8 mouse cellular contexts compared by ENCODE assay signal in the genomic region with DNA sequence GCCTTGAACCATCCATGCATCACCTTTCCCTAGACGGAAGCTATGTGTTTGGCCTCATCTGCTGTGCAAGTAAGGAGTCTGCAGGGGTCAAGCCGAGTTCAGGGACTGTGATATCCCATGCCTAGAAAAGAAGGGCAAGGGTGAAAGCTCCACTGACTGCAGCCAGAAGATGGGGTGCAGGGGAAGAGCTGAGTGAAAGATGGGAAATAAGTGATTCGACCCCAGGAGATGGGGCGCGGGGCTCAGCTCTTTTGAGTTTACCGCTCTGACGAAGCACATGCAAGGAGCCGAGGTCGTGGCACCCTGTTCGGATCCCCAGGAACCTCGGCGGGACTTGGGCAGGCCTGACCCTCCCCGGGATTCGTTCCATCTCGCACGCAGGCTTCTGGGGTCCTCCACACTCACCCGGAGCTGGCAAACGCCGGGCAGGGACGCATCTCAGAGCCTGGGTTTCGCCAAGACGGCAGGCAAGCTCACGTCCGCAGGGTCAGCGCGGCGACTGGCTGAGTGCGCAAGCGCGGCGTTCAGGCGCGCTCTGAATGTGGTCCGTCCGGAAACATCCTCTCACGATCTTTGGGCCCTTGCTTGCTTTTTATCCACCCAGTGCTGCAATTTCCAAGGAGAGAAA. TPM values are rescaled to one million over a fixed set of nuclear protein-coding genes. Genes with fewer than 3 reads are reported as not detected.
DNase-seq lines count a peak whose midpoint lies in the region; ATAC-seq lines count a peak whose summit lies in the region.

TSS of gene Zfp770 (minus strand) at position 538 of the 628 bp plus-strand sequence.

- peak; percentile 58 to 67 for DNase-seq in CD8-positive naive resting alpha-beta T cell, adult 2 months (ENCODE audit: low read depth in 2 of 2, low spot score in 2 of 2)
- peak; percentile 64 for DNase-seq in c-Kit-positive CD71-negative TER-119-negative erythroid progenitor cells, embryonic 14.5 days (ENCODE audit: low read depth)
- DNase-seq in forebrain, embryonic 10.5 days (ENCODE audit: extremely low spot score, low spot score): peak; percentile 79
- DNase-seq in kidney, postnatal 14 days: peak; percentile 86
- peak; percentile 85 for DNase-seq in naive thymus-derived CD4-positive, alpha-beta T cell, adult 2 months (ENCODE audit: low read depth)
- peak; percentile 77 for DNase-seq in splenic B cell, adult 2 months (ENCODE audit: low read depth, low spot score)

- peaks cover 14% of the 10 kb centered on the region for H3K36me3 ChIP-seq in forebrain, embryonic 10.5 days (replicated peaks)
- peaks cover 11% of the 10 kb centered on the region; the same call in 1 of the 2 replicates for H3K36me3 ChIP-seq in heart, embryonic 15.5 days
- H3K36me3 ChIP-seq in liver, embryonic 12.5 days: peaks cover 14% of the 10 kb centered on the region
- H3K36me3 ChIP-seq in splenic B cell, adult 2 months (ENCODE audit: control insufficient read depth, insufficient read depth, low read length, poor library complexity, severe bottlenecking): no peaks in the 10 kb centered on the region

- peak within 1 kb of the TSS; percentile 84 for H3K4me3 ChIP-seq in forebrain, embryonic 10.5 days
- peak within 1 kb of the TSS; percentile 84 for H3K4me3 ChIP-seq in heart, embryonic 15.5 days
- peak within 1 kb of the TSS; percentile 72 for H3K4me3 ChIP-seq in liver, embryonic 12.5 days

- H3K9ac ChIP-seq in heart, embryonic 15.5 days: peak within 1 kb of the TSS; percentile 87
- peak within 1 kb of the TSS; percentile 78 for H3K9ac ChIP-seq in liver, embryonic 12.5 days

- WGBS in forebrain, embryonic 10.5 days: under 1% methylated on average over 36 of the region's 36 CpGs
- under 1% methylated on average over 36 of the region's 36 CpGs for WGBS in heart, embryonic 15.5 days
- under 1% methylated on average over 36 of the region's 36 CpGs for WGBS in liver, embryonic 12.5 days (ENCODE audit: insufficient replicate concordance)

- peak; percentile 74 for ATAC-seq in heart, embryonic 15.5 days (replicated peaks; ENCODE audit: insufficient number of reproducible peaks, insufficient read depth, low FRiP score, low read depth)
- peak; percentile 91 for ATAC-seq in liver, embryonic 12.5 days

- peak within 1 kb of the TSS; percentile 97 for H3K27ac ChIP-seq in forebrain, embryonic 10.5 days
- H3K27ac ChIP-seq in heart, embryonic 15.5 days: peak within 1 kb of the TSS; percentile 83
- H3K27ac ChIP-seq in liver, embryonic 12.5 days: peak within 1 kb of the TSS; percentile 75

- H3K4me2 ChIP-seq in heart, embryonic 15.5 days: peak within 1 kb of the TSS; percentile 79
- H3K4me2 ChIP-seq in liver, embryonic 12.5 days: peak within 1 kb of the TSS; percentile 75

- peaks cover 19% of the 10 kb centered on the region for H3K4me1 ChIP-seq in forebrain, embryonic 10.5 days
- peaks cover 10% of the 10 kb centered on the region for H3K4me1 ChIP-seq in heart, embryonic 15.5 days (replicated peaks)
- peaks cover 12% of the 10 kb centered on the region for H3K4me1 ChIP-seq in liver, embryonic 12.5 days

- H3K9me3 ChIP-seq in forebrain, embryonic 10.5 days: no peaks in the 10 kb centered on the region
- H3K9me3 ChIP-seq in heart, embryonic 15.5 days (replicated peaks): no peaks in the 10 kb centered on the region
- no peaks in the 10 kb centered on the region for H3K9me3 ChIP-seq in liver, embryonic 12.5 days (replicated peaks)

- H3K27me3 ChIP-seq in forebrain, embryonic 10.5 days (ENCODE audit: poor library complexity, severe bottlenecking): no peaks in the 10 kb centered on the region
- H3K27me3 ChIP-seq in heart, embryonic 15.5 days: no peaks in the 10 kb centered on the region
- no peaks in the 10 kb centered on the region; the same call in 1 of the 2 replicates for H3K27me3 ChIP-seq in liver, embryonic 12.5 days (replicated peaks)
- no peaks in the 10 kb centered on the region for H3K27me3 ChIP-seq in splenic B cell, adult 2 months (ENCODE audit: control insufficient read depth, insufficient read depth, low read length, poor library complexity, severe bottlenecking)

RNA-seq across cellular contexts. Expression of gene Zfp770, which starts in this region (rescaled TPM):
- 3.8 and 4.1 TPM in 2 replicates for polyA plus RNA-seq in forebrain, embryonic 10.5 days (2016; fragmentation: Nextera tagmentation; extraction: Ambion mirVana)
- polyA plus RNA-seq in heart, embryonic 15.5 days (2015; fragmentation: Nextera tagmentation; extraction: Ambion mirVana): 3.0 and 3.4 TPM in 2 replicates
- polyA plus RNA-seq in liver, embryonic 12.5 days (2016; fragmentation: Nextera tagmentation; extraction: Ambion mirVana): 1.8 and 2.1 TPM in 2 replicates

Comparison
In these comparisons a context has a peak if more than half of its experiments do, and no peak if none do; other contexts are left out.
1. Peak in every context shown above with its lines: DNase-seq, ATAC-seq, H3K4me3 ChIP-seq and H3K27ac ChIP-seq.